Mouse (Mus musculus) liver, embryonic 11.5 days (tissue): ENCODE results near the gene Slc8a3. TPM values are rescaled to one million over a fixed set of nuclear protein-coding genes. Genes with fewer than 3 reads are reported as not detected.

Experiments used
- ATAC-seq: fragments of 200-750 bp; cut with Nextera tagmentation; replicated peaks from 2 replicates; pipeline ENCODE4 v1.8.0; 2017; ENCODE audit warnings: moderate number of reproducible peaks, mild to moderate bottlenecking, moderate TSS enrichment, moderate library complexity; ENCODE audit not compliant: low FRiP score
- DNase-seq: peaks from one replicate; pipeline ENCODE4 v3.0.0-alpha.2; 2017; ENCODE audit warnings: low spot score
- H3K27ac ChIP-seq: fragments of 300-500 bp; sonication (generic); 2 replicates; pipeline ENCODE4 v1.5.1; 2014; ENCODE audit warnings: mild to moderate bottlenecking, low read depth, low read length, control low read depth
- H3K27me3 ChIP-seq: fragments of 300-500 bp; sonication (generic); replicated peaks from 2 replicates; pipeline ENCODE4 v1.6.1; 2014; ENCODE audit warnings: low read length, mixed read lengths; ENCODE audit not compliant: control insufficient read depth, insufficient read depth
- H3K36me3 ChIP-seq: fragments of 300-500 bp; sonication (generic); 2 replicates; pipeline ENCODE4 v1.6.1; 2014; ENCODE audit warnings: mild to moderate bottlenecking, low read length, moderate library complexity, mixed read lengths; ENCODE audit not compliant: control insufficient read depth, insufficient read depth
- H3K4me1 ChIP-seq: fragments of 300-500 bp; sonication (generic); replicated peaks from 2 replicates; pipeline ENCODE4 v1.6.1; 2014; ENCODE audit warnings: low read length, mixed read lengths; ENCODE audit not compliant: control insufficient read depth, insufficient read depth
- H3K4me2 ChIP-seq: fragments of 300-500 bp; sonication (generic); 2 replicates; pipeline ENCODE4 v1.6.1; 2014; ENCODE audit warnings: mild to moderate bottlenecking, control low read depth, moderate library complexity
- H3K4me3 ChIP-seq: fragments of 300-500 bp; sonication (generic); 2 replicates; pipeline ENCODE4 v1.5.1; 2014; ENCODE audit warnings: low read depth, low read length, control low read depth
- H3K9ac ChIP-seq: fragments of 300-500 bp; sonication (generic); 2 replicates; pipeline ENCODE4 v1.6.1; 2014; ENCODE audit warnings: low read depth, low read length, control low read depth
- H3K9me3 ChIP-seq: fragments of 300-500 bp; sonication (generic); 2 replicates; pipeline ENCODE4 v1.6.1; 2016; ENCODE audit warnings: low read length, inconsistent platforms, mixed read lengths; ENCODE audit not compliant: control insufficient read depth
- WGBS: fragments of 180-500 bp; shearing (Covaris S2); extraction: QIAGEN DNeasy Blood & Tissue Kit; methylation state at CpG from one replicate; pipeline ENCODE4 v1.1.7; 2014; 5-methylcytosine and 5-hydroxymethylcytosine counted together
- polyA plus RNA-seq: library from polyadenylated mRNA; unstranded; fragments of >200 nt; fragmentation: Nextera tagmentation; extraction: Ambion mirVana; gene quantifications from 2 replicates; pipeline ENCODE4 v1.2.1, GENCODE M21; 2014

The Slc8a3 gene
- polyA plus RNA-seq, 1 experiment from 2014 or later: 0.30 TPM

- Histone ChIP-seq H3K9ac (no peak overlapping the region), H3K4me2 (no peak overlapping the region), H3K27me3 (no peaks in the 10 kb centered on the region), H3K36me3 (no peaks in the 10 kb centered on the region), H3K4me3 (no peak overlapping the region), H3K9me3 (no peaks in the 10 kb centered on the region), H3K27ac (no peak overlapping the region), H3K4me1 (no peaks in the 10 kb centered on the region)
- no peak for ATAC-seq
- DNase-seq: no peak
- WGBS: 40% methylated on average over 1 of the region's 1 CpGs
Measured at GRCm38 (mm10) chr12:81203226-81203625, 129.8 kb downstream of the Slc8a3 start.

- no peak overlapping the region for H3K4me3 ChIP-seq
- H3K4me2 ChIP-seq: no peak overlapping the region
- no peaks in the 10 kb centered on the region for H3K4me1 ChIP-seq
- H3K9me3 ChIP-seq: no peaks in the 10 kb centered on the region
- 39% methylated on average over 23 of the region's 23 CpGs for WGBS
- peak; percentile 51 for DNase-seq
- no peak overlapping the region for H3K27ac ChIP-seq
- no peaks in the 10 kb centered on the region for H3K27me3 ChIP-seq
- H3K9ac ChIP-seq: no peak overlapping the region
- ATAC-seq: no peak; the same call in 1 of the 2 replicates
- no peaks in the 10 kb centered on the region for H3K36me3 ChIP-seq
Measured at GRCm38 (mm10) chr12:81199280-81199955, 133.6 kb downstream of the Slc8a3 start.

- H3K27ac ChIP-seq: no peak overlapping the region
- no peak overlapping the region for H3K9ac ChIP-seq
- H3K9me3 ChIP-seq: no peaks in the 10 kb centered on the region
- no peaks in the 10 kb centered on the region for H3K4me1 ChIP-seq
- ATAC-seq (peak; percentile 68), DNase-seq (no peak)
- WGBS: 58% methylated on average over 5 of the region's 5 CpGs
- H3K27me3 ChIP-seq: no peaks in the 10 kb centered on the region
- no peak overlapping the region for H3K4me3 ChIP-seq
- no peaks in the 10 kb centered on the region for H3K36me3 ChIP-seq
- H3K4me2 ChIP-seq: no peak overlapping the region
Measured at GRCm38 (mm10) chr12:81197468-81198075, 135.4 kb downstream of the Slc8a3 start.

- no peak overlapping the region for H3K27ac ChIP-seq
- H3K9me3 ChIP-seq: no peaks in the 10 kb centered on the region
- H3K27me3 ChIP-seq: no peaks in the 10 kb centered on the region
- no peak overlapping the region for H3K9ac ChIP-seq
- no peaks in the 10 kb centered on the region for H3K36me3 ChIP-seq
- no peak for ATAC-seq
- DNase-seq: no peak
- H3K4me1 ChIP-seq: no peaks in the 10 kb centered on the region
- WGBS: 80% methylated on average over 2 of the region's 2 CpGs
- no peak overlapping the region for H3K4me3 ChIP-seq
- H3K4me2 ChIP-seq: no peak overlapping the region
Measured at GRCm38 (mm10) chr12:81193968-81194367, 139.0 kb downstream of the Slc8a3 start.

- Histone ChIP-seq H3K4me1 (no peaks in the 10 kb centered on the region; the same call in 1 of the 2 replicates), H3K27me3 (no peaks in the 10 kb centered on the region), H3K36me3 (no peaks in the 10 kb centered on the region), H3K9me3 (no peaks in the 10 kb centered on the region), H3K9ac (no peak overlapping the region), H3K27ac (no peak overlapping the region), H3K4me2 (no peak overlapping the region), H3K4me3 (no peak overlapping the region)
- ATAC-seq: no peak
- DNase-seq: no peak
- 81% methylated on average over 1 of the region's 1 CpGs for WGBS
Measured at GRCm38 (mm10) chr12:81189636-81190035, 143.3 kb downstream of the Slc8a3 start.

GRCm38 (mm10) chr12:81188996-81189395 is 144.0 kb downstream of the Slc8a3 start:
- Histone ChIP-seq H3K9me3 (no peaks in the 10 kb centered on the region), H3K4me2 (no peak overlapping the region), H3K9ac (no peak overlapping the region), H3K36me3 (no peaks in the 10 kb centered on the region), H3K27me3 (no peaks in the 10 kb centered on the region), H3K4me3 (no peak overlapping the region), H3K4me1 (no peaks in the 10 kb centered on the region; the same call in 1 of the 2 replicates), H3K27ac (no peak overlapping the region)
- no peak for ATAC-seq
- WGBS: 78% methylated on average over 4 of the region's 4 CpGs
- DNase-seq: no peak

GRCm38 (mm10) chr12:81188423-81188822 is 144.6 kb downstream of the Slc8a3 start:
- Histone ChIP-seq H3K4me1 (no peaks in the 10 kb centered on the region; the same call in 1 of the 2 replicates), H3K27me3 (no peaks in the 10 kb centered on the region), H3K36me3 (no peaks in the 10 kb centered on the region), H3K4me3 (no peak overlapping the region), H3K27ac (no peak overlapping the region), H3K4me2 (no peak overlapping the region), H3K9me3 (no peaks in the 10 kb centered on the region), H3K9ac (no peak overlapping the region)
- no peak for ATAC-seq
- no peak for DNase-seq
- 56% methylated on average over 3 of the region's 3 CpGs for WGBS

- Histone ChIP-seq H3K27ac (no peak overlapping the region), H3K36me3 (no peaks in the 10 kb centered on the region), H3K9ac (no peak overlapping the region), H3K9me3 (no peaks in the 10 kb centered on the region), H3K4me3 (no peak overlapping the region), H3K4me1 (no peaks in the 10 kb centered on the region; the same call in 1 of the 2 replicates), H3K27me3 (no peaks in the 10 kb centered on the region), H3K4me2 (no peak overlapping the region)
- WGBS: 64% methylated on average over 3 of the region's 3 CpGs
- ATAC-seq (no peak), DNase-seq (no peak)
Measured at GRCm38 (mm10) chr12:81186668-81187067, 146.3 kb downstream of the Slc8a3 start.

GRCm38 (mm10) chr12:81186081-81186480 is 146.9 kb downstream of the Slc8a3 start:
- no peaks in the 10 kb centered on the region for H3K27me3 ChIP-seq
- ATAC-seq: no peak

More at GRCm38 (mm10) chr12:81186081-81186480, 146.9 kb downstream of the Slc8a3 start:
- Histone ChIP-seq H3K4me3 (no peak overlapping the region), H3K4me2 (no peak overlapping the region), H3K4me1 (no peaks in the 10 kb centered on the region; the same call in 1 of the 2 replicates), H3K9ac (no peak overlapping the region), H3K27ac (no peak overlapping the region), H3K9me3 (no peaks in the 10 kb centered on the region), H3K36me3 (no peaks in the 10 kb centered on the region)
- 81% methylated on average over 4 of the region's 4 CpGs for WGBS
- DNase-seq: no peak
